Mouse (Mus musculus): ENCODE measurements around the gene Aldh3a1. TPM values are rescaled to one million over a fixed set of nuclear protein-coding genes. Genes with fewer than 3 reads are reported as not detected.

Aldh3a1 gene
- polyA plus RNA-seq, 1 experiment from 2014 or later = not detected

DNA sequence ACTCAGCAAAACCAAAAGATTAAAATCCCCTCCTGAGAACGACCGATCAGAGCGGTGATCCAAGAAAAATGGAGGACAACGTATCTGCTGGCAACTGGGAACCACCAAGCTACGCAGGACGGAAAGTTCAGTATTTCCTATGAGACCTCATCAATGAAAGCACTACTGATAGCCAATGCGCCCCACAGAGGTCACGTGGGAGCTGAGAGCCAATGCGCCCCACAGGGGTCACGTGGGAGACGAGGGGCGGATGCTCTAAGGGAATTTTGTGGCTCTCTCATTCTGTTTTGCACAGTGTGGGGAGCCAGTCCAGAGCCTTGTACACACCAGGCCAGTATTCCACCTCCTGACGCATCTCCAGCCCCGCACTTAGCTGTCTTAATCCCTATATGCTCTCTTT, 55.2 kb downstream of the Aldh3a1 start:
- no peak overlapping the region for H3K27ac ChIP-seq
- ATAC-seq (ENCODE audit: low FRiP score, low read depth) = no peak
- 95% methylated on average over 14 of the region's 14 CpGs for WGBS
- H3K36me3 ChIP-seq = peaks cover 41% of the 10 kb centered on the region
- H3K27me3 ChIP-seq (replicated peaks) = no peaks in the 10 kb centered on the region
- no peaks in the 10 kb centered on the region for H3K9me3 ChIP-seq
- no peak overlapping the region for H3K4me3 ChIP-seq
- no peak overlapping the region for H3K4me2 ChIP-seq (replicated peaks)
- no peak overlapping the region for H3K9ac ChIP-seq
- peaks cover 5% of the 10 kb centered on the region; the same call in 1 of the 2 replicates for H3K4me1 ChIP-seq

DNA sequence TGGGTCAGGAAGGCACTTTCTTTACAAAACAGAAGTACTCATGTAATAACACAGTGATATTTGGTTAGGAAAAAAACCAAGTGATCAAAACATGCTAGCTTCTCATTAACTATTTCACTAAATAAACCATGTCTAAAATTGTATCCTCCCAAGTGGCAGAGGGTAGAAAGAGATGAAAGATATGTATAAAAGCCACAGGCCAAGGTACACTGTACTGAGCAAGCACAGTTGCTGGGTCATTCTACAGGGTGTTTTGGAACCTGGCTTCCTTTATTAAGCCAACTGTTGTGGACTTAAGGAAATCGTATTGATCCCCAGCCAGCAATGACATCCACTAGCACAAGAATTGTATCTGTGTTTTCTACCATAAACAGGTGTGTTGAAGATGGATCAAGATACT, 56.5 kb downstream of the Aldh3a1 start:
- 94% methylated on average over 1 of the region's 1 CpGs for WGBS
- no peak for ATAC-seq (ENCODE audit: low FRiP score, low read depth)
- Histone ChIP-seq H3K9ac (no peak overlapping the region), H3K36me3 (peaks cover 35% of the 10 kb centered on the region), H3K4me1 (peaks cover 5% of the 10 kb centered on the region; the same call in 1 of the 2 replicates), H3K4me2 (replicated peaks) (no peak overlapping the region), H3K27me3 (replicated peaks) (no peaks in the 10 kb centered on the region), H3K27ac (no peak overlapping the region), H3K4me3 (no peak overlapping the region), H3K9me3 (no peaks in the 10 kb centered on the region)

DNA sequence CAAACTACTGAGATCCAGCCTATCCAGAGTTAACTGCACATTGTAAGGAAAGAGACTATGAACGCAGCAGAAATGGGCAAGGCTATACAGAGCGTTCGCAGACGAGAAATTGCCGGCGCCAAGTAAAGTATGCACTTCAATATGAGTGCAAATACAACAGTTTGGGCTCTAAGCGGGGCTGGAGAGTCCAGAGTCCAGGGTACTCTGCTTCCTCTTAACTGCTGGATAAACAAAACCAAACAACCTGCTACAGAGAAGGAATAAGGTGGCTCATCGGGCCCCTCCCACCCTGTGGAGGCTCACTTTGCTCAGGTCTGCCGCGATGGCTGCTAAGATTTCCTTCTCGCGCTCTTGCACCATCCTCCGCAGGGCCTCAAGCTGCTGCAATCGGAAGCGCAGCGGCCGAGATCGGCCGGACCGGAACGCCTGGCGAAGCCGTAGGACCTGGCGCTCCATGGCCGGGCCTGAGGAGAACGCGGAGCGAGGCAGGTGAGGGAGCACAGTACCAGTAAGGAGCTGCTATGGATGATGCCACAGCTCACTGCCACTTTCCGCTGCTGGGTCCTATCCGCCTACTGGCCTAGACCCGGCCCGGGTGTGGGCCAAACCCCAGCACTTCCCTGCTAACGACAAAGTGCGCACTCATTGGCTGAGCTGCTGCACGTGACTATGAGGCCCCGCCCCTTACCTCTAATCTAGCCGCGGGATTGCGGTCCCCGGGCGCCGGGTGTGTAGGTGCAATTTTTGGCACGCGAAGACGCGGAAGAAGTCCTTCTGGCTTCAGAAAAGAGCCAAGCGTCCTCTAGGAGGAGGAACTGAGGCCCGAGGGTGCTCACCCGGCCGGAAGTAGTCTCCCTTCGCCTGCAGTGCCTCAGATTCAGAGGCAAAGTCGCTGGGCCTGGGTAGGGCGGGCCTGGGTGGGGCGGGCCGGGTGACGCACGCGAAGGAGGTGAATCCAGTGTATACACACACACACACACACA, 59.5 kb downstream of the Aldh3a1 start, which contains the start of gene Aldh3a2:
Aldh3a2 (minus strand) TSS at position 914 of the 983 bp plus-strand sequence.
- Histone ChIP-seq H3K9me3 (no peaks in the 10 kb centered on the region), H3K4me3 (peak within 1 kb of the TSS; percentile 68), H3K4me2 (replicated peaks) (peak within 1 kb of the TSS; percentile 77), H3K9ac (peak within 1 kb of the TSS; percentile 71), H3K4me1 (peaks cover 5% of the 10 kb centered on the region; the same call in 1 of the 2 replicates), H3K27ac (peak within 1 kb of the TSS; percentile 72), H3K27me3 (replicated peaks) (no peaks in the 10 kb centered on the region), H3K36me3 (peaks cover 13% of the 10 kb centered on the region)
- WGBS = under 1% methylated on average over 58 of the region's 58 CpGs
- ATAC-seq (ENCODE audit: low FRiP score, low read depth) = peak; percentile 100

Other genes with a start within 250 kb of the Aldh3a1 start
- gene Kcnj12, start 185.0 kb upstream of the Aldh3a1 start, polyA plus RNA-seq (2016; fragmentation: Nextera tagmentation; extraction: Ambion mirVana) = 7.4 and 10.3 TPM in 2 replicates
- 1.2 TPM in 2 replicates for gene Tnfrsf13b, start 80.8 kb upstream of the Aldh3a1 start, polyA plus RNA-seq (2016; fragmentation: Nextera tagmentation; extraction: Ambion mirVana)
- gene Usp22, start 32.5 kb upstream of the Aldh3a1 start, polyA plus RNA-seq (2016; fragmentation: Nextera tagmentation; extraction: Ambion mirVana) = 346 and 373 TPM in 2 replicates
- gene Aldh3a2, start 59.9 kb downstream of the Aldh3a1 start, polyA plus RNA-seq (2016; fragmentation: Nextera tagmentation; extraction: Ambion mirVana) = 23.0 and 26.5 TPM in 2 replicates
- gene Slc47a2, start 135.3 kb downstream of the Aldh3a1 start, polyA plus RNA-seq (2016; fragmentation: Nextera tagmentation; extraction: Ambion mirVana) = not detected in 2 replicates
- gene Slc47a1, start 170.8 kb downstream of the Aldh3a1 start, polyA plus RNA-seq (2016; fragmentation: Nextera tagmentation; extraction: Ambion mirVana) = 0.06 and 0.17 TPM in 2 replicates
- 8.9 and 9.2 TPM in 2 replicates for gene Rnf112, start 246.6 kb downstream of the Aldh3a1 start, polyA plus RNA-seq (2016; fragmentation: Nextera tagmentation; extraction: Ambion mirVana)